Mouse (Mus musculus) brain, embryonic 14.5 days (tissue): Measurements from ENCODE around the gene Fgf14. TPM values are rescaled to one million over a fixed set of nuclear protein-coding genes. Genes with fewer than 3 reads are reported as not detected.

ENCODE experiments used
- DNase-seq: peaks from one replicate; pipeline ENCODE4 v3.0.0-alpha.2; 2011; ENCODE audit warnings: low read depth
- CTCF ChIP-seq: fragments of 200-500 bp; IDR thresholded peaks from 2 replicates; pipeline ENCODE4 v1.5.1; 2012; ENCODE audit warnings: inconsistent platforms, mild to moderate bottlenecking, moderate library complexity, borderline replicate concordance; ENCODE audit not compliant: insufficient read depth, insufficient read length; ENCODE audit errors: extremely low read depth
- POLR2A ChIP-seq: fragments of 200-500 bp; IDR thresholded peaks from 2 replicates; pipeline ENCODE4 v1.6.1; 2012; ENCODE audit warnings: mild to moderate bottlenecking, inconsistent platforms, borderline replicate concordance; ENCODE audit not compliant: poor library complexity, insufficient read depth, insufficient read length, severe bottlenecking; ENCODE audit errors: extremely low read depth
- polyA plus RNA-seq: library from polyadenylated mRNA; depleted of rRNA; stranded (reverse); fragments of >200 nt; gene quantifications from 2 replicates; pipeline ENCODE4 v1.2.3, GENCODE M21; 2012

Gene Fgf14
- polyA plus RNA-seq, 1 experiment, result 13.4 TPM

GRCm38 (mm10) chr14:123966531-123966930 lies 710.4 kb downstream of the Fgf14 start:
- no peak for TF ChIP-seq POLR2A
- TF ChIP-seq CTCF, result no peak

More at GRCm38 (mm10) chr14:123966531-123966930, 710.4 kb downstream of the Fgf14 start:
- no peak for DNase-seq
